Mouse (Mus musculus): Measurements from ENCODE around the gene Neu2.
"Not testable (repeated sequence)": the region's sequence is repeated elsewhere in the genome, so short reads cannot be mapped to it uniquely, and the experiment has no call there.

Neu2 gene

GRCm38 (mm10) chr1:87509561-87510165, at the start of gene Neu2:
Neu2 (plus strand) TSS chr1:87509889.
- DNase-seq: peak; percentile 56

GRCm38 (mm10) chr1:87467469-87467868, 42.2 kb upstream of the Neu2 start:
- DNase-seq: no peak

- no peak for DNase-seq
Observed at GRCm38 (mm10) chr1:87468321-87468720, 41.4 kb upstream of the Neu2 start.

GRCm38 (mm10) chr1:87469971-87470370, 39.7 kb upstream of the Neu2 start, which contains the start of gene Snorc:
Snorc (plus strand) TSS chr1:87470271.
- DNase-seq: not testable (repeated sequence)

DNA sequence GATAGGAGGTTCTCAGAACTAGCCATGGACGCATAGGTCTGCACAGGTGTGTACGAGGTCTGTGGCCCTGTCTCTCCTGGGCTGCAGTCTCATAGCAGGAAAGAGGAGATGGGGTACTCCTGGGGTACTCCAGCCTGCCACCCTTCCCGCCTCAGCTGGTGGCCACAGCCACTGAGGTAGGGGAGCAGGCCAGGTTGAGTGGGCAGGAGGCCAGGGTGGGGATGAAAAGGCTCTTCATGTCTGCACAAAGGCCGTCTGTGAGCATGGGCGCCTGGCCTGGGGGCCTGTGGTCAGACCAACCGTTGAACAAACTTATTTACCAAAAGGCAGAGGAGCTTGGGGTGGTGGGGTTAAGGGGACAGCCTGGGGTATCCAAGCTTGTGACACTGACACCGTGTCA, 37.8 kb upstream of the Neu2 start:
- no peak for DNase-seq

DNA sequence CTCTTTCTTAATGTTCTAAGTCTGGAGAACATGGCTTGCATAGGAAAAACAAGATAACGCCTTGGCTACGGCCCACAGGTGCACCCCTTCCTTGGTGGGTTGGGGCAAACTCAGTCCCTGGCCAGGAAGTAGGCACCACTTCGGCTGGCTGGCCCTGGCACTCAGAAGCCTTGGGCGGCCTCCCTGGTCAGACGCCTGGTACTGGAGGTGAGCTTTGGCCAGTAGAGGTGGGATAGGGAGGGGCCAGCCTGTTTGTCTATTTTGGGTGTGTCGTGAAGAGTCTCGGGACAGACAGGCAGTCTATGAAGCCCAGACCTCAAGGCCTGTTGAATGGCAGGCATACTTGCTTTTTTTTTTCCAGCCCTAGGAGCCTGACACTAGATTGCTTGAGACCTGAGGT, 37.1 kb upstream of the Neu2 start:
- DNase-seq: peak; percentile 81

GRCm38 (mm10) chr1:87475076-87475895, 34.4 kb upstream of the Neu2 start:
- no peak for DNase-seq

GRCm38 (mm10) chr1:87482546-87482945, 27.1 kb upstream of the Neu2 start:
- DNase-seq: no peak

- DNase-seq: no peak
Observed at GRCm38 (mm10) chr1:87486386-87486785, 23.3 kb upstream of the Neu2 start.

DNA sequence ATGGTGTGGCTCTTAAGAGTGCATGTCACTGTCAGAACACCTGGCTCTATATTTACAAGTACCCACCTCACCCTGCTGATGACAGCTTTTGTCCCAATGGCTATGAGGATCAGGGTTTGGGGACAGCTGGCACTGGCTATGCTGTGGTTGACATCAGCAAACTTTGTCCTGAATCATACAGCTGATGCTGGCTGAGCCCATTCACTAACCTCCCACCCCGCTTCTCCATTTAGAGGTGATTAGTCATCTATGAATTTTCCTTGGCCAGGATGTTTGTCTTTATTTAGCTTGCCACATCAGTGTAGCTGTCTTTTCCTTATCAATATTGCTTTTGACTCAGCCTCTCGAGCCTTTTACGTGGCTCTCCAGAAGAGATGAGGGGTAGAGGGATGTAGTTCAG, 17.4 kb upstream of the Neu2 start:
- DNase-seq: no peak

- DNase-seq: no peak
Observed at GRCm38 (mm10) chr1:87493542-87493941, 16.1 kb upstream of the Neu2 start.

- no peak for DNase-seq
Observed at GRCm38 (mm10) chr1:87505524-87505923, 4.2 kb upstream of the Neu2 start.

- DNase-seq: peak; percentile 56
Observed at GRCm38 (mm10) chr1:87507857-87508256, 1.8 kb upstream of the Neu2 start.

GRCm38 (mm10) chr1:87508591-87509560, 813 bp upstream of the Neu2 start:
- peak; percentile 14 for DNase-seq

GRCm38 (mm10) chr1:87510166-87510691, 540 bp downstream of the Neu2 start:
- no peak for DNase-seq

DNA sequence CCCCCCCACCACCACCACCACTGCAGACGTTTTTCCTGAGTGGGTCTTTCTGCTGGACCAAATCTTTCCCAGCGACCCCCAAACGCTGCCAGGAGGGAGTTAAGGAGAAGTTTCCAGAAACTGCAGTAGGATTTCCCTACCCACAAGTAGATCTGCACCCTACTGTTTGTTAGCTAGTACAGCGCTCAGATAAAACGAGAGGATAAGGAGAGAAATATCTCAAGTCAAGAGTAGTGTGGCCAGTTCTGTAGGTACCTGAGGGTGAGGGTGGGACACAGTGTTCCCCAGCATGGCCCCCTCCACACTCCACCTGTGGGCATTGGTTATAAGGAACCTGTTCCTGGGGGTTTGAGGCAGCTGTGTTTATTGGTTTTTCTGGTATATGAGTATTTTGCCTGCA, 1.2 kb downstream of the Neu2 start:
- DNase-seq: no peak

- DNase-seq: no peak
Observed at GRCm38 (mm10) chr1:87520467-87520866, 10.8 kb downstream of the Neu2 start.

GRCm38 (mm10) chr1:87521523-87521922, 11.8 kb downstream of the Neu2 start:
- no peak for DNase-seq

- DNase-seq: no peak
Observed at GRCm38 (mm10) chr1:87525041-87525440, 15.4 kb downstream of the Neu2 start.

DNA sequence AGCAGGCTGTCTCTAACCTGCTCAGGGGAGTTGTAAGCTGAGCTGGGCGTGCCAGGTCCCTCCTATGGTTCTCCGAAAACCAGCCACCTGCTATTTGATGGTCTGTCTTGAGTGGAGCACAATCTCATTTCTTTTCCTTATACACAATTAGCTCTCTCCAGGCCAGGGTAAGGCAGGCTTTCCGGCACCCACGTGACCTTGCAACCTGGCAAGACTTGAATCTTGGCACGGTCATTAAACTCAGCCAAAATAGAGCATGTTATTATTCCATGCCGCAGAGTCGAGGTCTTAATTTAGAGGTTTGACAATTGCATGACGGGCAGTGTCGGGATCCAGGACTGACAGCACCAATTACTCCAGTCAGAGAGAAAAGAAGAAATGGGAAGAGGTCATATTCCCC, 17.5 kb downstream of the Neu2 start:
- peak; percentile 38 for DNase-seq

- no peak for DNase-seq
Observed at GRCm38 (mm10) chr1:87532346-87532745, 22.7 kb downstream of the Neu2 start.

- no peak for DNase-seq
Observed at GRCm38 (mm10) chr1:87534118-87534517, 24.4 kb downstream of the Neu2 start.

DNA sequence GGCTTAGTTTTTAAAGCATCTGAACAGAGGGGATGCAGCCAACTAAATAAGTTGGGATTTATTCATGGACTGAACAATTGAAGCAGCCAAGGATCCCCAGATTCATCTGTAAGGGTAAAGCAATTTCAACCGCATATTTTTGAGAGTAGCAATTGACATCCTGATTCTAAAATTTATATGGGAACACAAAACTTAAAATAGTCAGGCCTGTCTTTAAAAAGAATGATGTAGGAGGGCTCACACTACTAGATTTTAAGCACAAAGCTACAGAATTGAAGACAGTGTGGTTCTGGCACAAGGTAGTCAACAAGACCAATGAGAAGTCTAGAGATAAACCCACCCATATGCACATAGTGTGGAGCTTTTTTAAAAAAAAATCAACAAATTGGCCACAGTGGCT, 27.3 kb downstream of the Neu2 start:
- no peak for DNase-seq

All from kidney, adult 9 months (tissue).